Mouse (Mus musculus) G1E-ER4 (cell line): ENCODE results near the gene Taf15. TPM values are rescaled to one million over a fixed set of nuclear protein-coding genes. Genes with fewer than 3 reads are reported as not detected.

Experiments
- GATA1 ChIP-seq: IDR thresholded peaks from one replicate; pipeline ENCODE4 v1.8.0; 2012; ENCODE audit warnings: low read length, inconsistent platforms
- polyA plus RNA-seq: library from polyadenylated mRNA; stranded (reverse); fragments of >175 nt; gene quantifications from 2 replicates; pipeline ENCODE4 v1.2.3, GENCODE M21; 2012

Taf15 gene
- polyA plus RNA-seq, 1 experiment: 73.0 TPM

DNA sequence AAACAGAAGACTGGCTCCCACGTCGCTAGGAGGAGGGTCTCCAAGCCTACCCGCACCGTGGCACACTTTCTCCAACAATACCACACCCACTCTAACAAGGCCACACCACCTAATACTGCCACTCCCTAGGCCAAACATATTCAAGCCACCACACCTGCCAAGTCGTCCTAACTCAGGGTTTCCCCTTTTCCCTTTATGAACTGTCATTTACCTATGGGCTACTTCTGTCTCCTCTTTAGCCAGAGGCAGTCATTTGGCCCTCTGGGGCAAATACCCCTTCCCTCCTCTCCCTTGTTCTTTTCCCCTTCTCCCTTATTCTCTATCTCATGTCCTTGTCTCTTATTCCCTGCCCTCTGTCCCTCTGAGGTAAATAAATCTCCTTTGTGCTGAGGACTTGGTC, 78.8 kb downstream of the Taf15 start:
- no peak for TF ChIP-seq GATA1

Other genes starting within 250 kb of the Taf15 start
- 0.02 TPM in 2 replicates for gene Slfn14, start 186.4 kb upstream of the Taf15 start, polyA plus RNA-seq
- 14.0 and 19.2 TPM in 2 replicates for gene Ap2b1, start 174.1 kb upstream of the Taf15 start, polyA plus RNA-seq
- gene Pex12, start 170.5 kb upstream of the Taf15 start, polyA plus RNA-seq: 3.4 and 5.4 TPM in 2 replicates
- 0.16 and 0.17 TPM in 2 replicates for gene Rasl10b, start 63.9 kb upstream of the Taf15 start, polyA plus RNA-seq
- gene Gas2l2, start 43.6 kb upstream of the Taf15 start, polyA plus RNA-seq: not detected in 2 replicates
- gene 1700020L24Rik, start 35.4 kb upstream of the Taf15 start, polyA plus RNA-seq: not detected in 2 replicates
- not detected in 2 replicates for gene Mmp28, start 10.0 kb upstream of the Taf15 start, polyA plus RNA-seq
- not detected in 2 replicates for gene Heatr9, start 49.1 kb downstream of the Taf15 start, polyA plus RNA-seq
- gene Ccl5, start 57.4 kb downstream of the Taf15 start, polyA plus RNA-seq: not detected in 2 replicates
- gene Ccl9, start 105.5 kb downstream of the Taf15 start, polyA plus RNA-seq: not detected in 2 replicates
- gene Ccl6, start 120.0 kb downstream of the Taf15 start, polyA plus RNA-seq: not detected in 2 replicates
- gene Rpl9-ps1, start 172.5 kb downstream of the Taf15 start, polyA plus RNA-seq: not detected in 2 replicates
- gene Ccl3, start 176.3 kb downstream of the Taf15 start, polyA plus RNA-seq: not detected in 2 replicates
- not detected in 2 replicates for gene Ccl4, start 189.5 kb downstream of the Taf15 start, polyA plus RNA-seq
- gene Wfdc17, start 230.9 kb downstream of the Taf15 start, polyA plus RNA-seq: not detected in 2 replicates
- not detected in 2 replicates for gene Wfdc18, start 235.9 kb downstream of the Taf15 start, polyA plus RNA-seq